Mouse (Mus musculus) stomach, postnatal 0 days (tissue): ENCODE measurements around the gene Gm17622.

Experiments
- CTCF ChIP-seq: IDR thresholded peaks from 2 replicates; pipeline ENCODE4 v1.5.1; 2016; ENCODE audit warnings: antibody characterized with exemption, low read depth, mild to moderate bottlenecking, moderate library complexity
- EP300 ChIP-seq: optimal IDR thresholded peaks from 2 replicates; pipeline ENCODE3; 2016; ENCODE audit warnings: antibody characterized with exemption

- TF ChIP-seq CTCF = no peak
- TF ChIP-seq EP300 = no peak
Observed at GRCm38 (mm10) chr13:96458018-96458417, 32.5 kb upstream of the Gm17622 start.
